Mouse (Mus musculus) liver, embryonic 14.5 days (tissue): ENCODE results near the gene Sox30.

Experiments
- CTCF ChIP-seq: IDR thresholded peaks from 2 replicates; pipeline ENCODE4 v1.5.1; 2016; ENCODE audit warnings: antibody characterized with exemption, low read depth, control low read depth
- EP300 ChIP-seq: IDR thresholded peaks from 2 replicates; pipeline ENCODE4 v1.6.1; 2016; ENCODE audit warnings: antibody characterized with exemption, low read depth

DNA sequence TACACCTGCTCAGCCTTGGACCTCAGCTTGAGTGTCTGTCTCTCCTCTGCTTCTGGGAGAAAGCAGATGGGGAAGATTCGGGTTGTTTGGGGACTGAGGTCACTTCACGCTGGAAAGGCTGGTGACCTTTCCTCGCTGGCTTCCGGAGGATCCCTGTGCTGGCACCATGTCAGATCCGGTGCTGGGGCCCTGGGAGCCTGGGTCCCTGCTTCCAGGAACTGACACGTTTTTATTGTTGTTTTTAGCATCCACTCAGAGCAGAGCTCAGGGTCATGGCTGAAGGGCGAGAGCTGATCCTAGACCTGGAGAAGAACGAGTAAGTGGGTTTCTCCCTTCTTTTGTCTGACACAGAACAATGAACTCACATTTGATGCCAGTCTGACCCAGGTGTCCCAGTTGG, 84.7 kb downstream of the Sox30 start:
- TF ChIP-seq EP300, result no peak
- no peak for TF ChIP-seq CTCF
